Mouse (Mus musculus): ENCODE measurements around the gene Map2.

The Map2 gene

GRCm38 (mm10) chr1:66175041-66175665, at the start of gene Map2:
Map2 (plus strand) TSS chr1:66175273.
- peak; percentile 93 to 94 for DNase-seq

GRCm38 (mm10) chr1:66133014-66133413, 42.1 kb upstream of the Map2 start:
- no peak for DNase-seq

GRCm38 (mm10) chr1:66135324-66135723, 39.7 kb upstream of the Map2 start:
- no peak for DNase-seq

- DNase-seq = no peak
These were observed 34.4 kb upstream of the Map2 start for GRCm38 (mm10) chr1:66140686-66141085.

- DNase-seq = no peak
These were observed 29.9 kb upstream of the Map2 start for GRCm38 (mm10) chr1:66145180-66145579.

GRCm38 (mm10) chr1:66148825-66149514, 26.1 kb upstream of the Map2 start:
- DNase-seq = no peak

- DNase-seq = no peak
These were observed 24.3 kb upstream of the Map2 start for GRCm38 (mm10) chr1:66150806-66151205.

GRCm38 (mm10) chr1:66157135-66157534, 17.9 kb upstream of the Map2 start:
- no peak for DNase-seq

- DNase-seq = no peak
These were observed 17.5 kb upstream of the Map2 start for GRCm38 (mm10) chr1:66157589-66157988.

GRCm38 (mm10) chr1:66164648-66165047, 10.4 kb upstream of the Map2 start:
- DNase-seq = peak in 1 of 2 experiments; percentile 34

- DNase-seq = no peak
These were observed 6.4 kb upstream of the Map2 start for GRCm38 (mm10) chr1:66168722-66169121.

- DNase-seq = no peak
These were observed 2.9 kb upstream of the Map2 start for GRCm38 (mm10) chr1:66172127-66172526.

- no peak for DNase-seq
These were observed 1.4 kb upstream of the Map2 start for GRCm38 (mm10) chr1:66173630-66174029.

- peak; percentile 26 to 36 for DNase-seq
These were observed 1.2 kb downstream of the Map2 start for GRCm38 (mm10) chr1:66176012-66176837.

- no peak for DNase-seq
These were observed 1.7 kb downstream of the Map2 start for GRCm38 (mm10) chr1:66176838-66177105.

GRCm38 (mm10) chr1:66177489-66178170, 2.6 kb downstream of the Map2 start:
- DNase-seq = peak; percentile 59 to 66

GRCm38 (mm10) chr1:66187016-66187681, 12.1 kb downstream of the Map2 start:
- DNase-seq = no peak

- peak in 1 of 2 experiments; percentile 28 for DNase-seq
These were observed 17.3 kb downstream of the Map2 start for GRCm38 (mm10) chr1:66192401-66192800.

GRCm38 (mm10) chr1:66192891-66193290, 17.8 kb downstream of the Map2 start:
- peak; percentile 62 to 81 for DNase-seq

GRCm38 (mm10) chr1:66195040-66195726, 20.1 kb downstream of the Map2 start:
- peak in 1 of 2 experiments; percentile 34 for DNase-seq

GRCm38 (mm10) chr1:66196240-66196639, 21.2 kb downstream of the Map2 start:
- no peak for DNase-seq

GRCm38 (mm10) chr1:66196716-66197115, 21.6 kb downstream of the Map2 start:
- DNase-seq = no peak

Measured in cerebellum, adult 18-20 months (tissue).